Mouse (Mus musculus) regulatory T cell (primary cell): ENCODE data around the gene Pim2.
"Not testable (repeated sequence)": the region's sequence is repeated elsewhere in the genome, so short reads cannot be mapped to it uniquely, and the experiment has no call there.

ENCODE experiments used
- in situ Hi-C: fragments of 300-600 bp; cut with MboI, MseI; formaldehyde crosslinking; loops from one replicate; pipeline ENCODE4 v1.15.1; 2025; ENCODE audit warnings: high pct_unique_total_duplicates

The Pim2 gene

DNA sequence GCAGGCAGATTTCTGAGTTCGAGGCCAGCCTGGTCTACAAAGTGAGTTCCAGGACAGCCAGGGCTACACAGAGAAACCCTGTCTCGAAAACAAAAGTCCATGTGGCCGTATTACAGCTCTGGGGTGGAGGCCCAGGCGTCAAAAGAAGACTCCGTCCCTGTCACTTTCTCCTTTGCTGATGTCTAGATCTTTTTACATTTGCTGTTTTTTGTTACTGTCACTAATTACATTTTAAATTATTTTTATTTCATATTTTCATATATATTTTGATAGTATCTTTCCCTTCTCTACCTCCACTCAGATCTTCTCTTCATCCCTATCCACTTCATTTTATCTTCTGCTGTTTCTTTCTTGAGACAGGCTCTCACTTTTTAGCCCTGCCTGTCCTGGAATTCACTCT lies 29.7 kb downstream of the Pim2 start, which contains the start of gene Gm10491:
Gene Gm10491 (minus strand): TSS at position 101 of the 400 bp plus-strand sequence.
- in situ Hi-C loops: no loop called here

DNA sequence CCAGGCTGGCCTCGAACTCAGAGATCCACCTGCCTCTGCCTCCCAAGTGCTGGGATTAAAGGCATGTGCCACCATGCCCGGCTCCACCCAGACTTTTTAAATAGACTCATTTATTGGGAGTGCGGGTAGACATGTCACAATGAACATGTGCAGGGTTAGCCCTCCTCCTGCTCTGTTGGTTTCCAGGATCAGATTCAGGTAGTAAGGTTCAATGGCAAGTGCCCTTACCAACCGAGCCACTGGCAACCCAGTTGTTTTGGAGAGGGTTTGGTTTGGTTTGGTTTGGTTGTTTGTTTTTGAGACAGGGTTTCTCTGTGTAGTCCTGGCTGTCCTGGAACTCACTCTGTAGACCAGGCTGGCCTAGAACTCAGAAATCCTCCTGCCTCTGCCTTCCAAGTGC lies 31.2 kb downstream of the Pim2 start, which contains the start of gene Gm10490:
Gene Gm10490 (plus strand): TSS at position 301 of the 400 bp plus-strand sequence.
- in situ Hi-C loops: not testable (repeated sequence)

- in situ Hi-C loops: loop anchor here (5.0 kb wide), 1 partner anchor 112 kb away; no protein-coding TSS in a partner anchor
Measured at GRCm38 (mm10) chrX:7910473-7910872, 32.4 kb downstream of the Pim2 start.

DNA sequence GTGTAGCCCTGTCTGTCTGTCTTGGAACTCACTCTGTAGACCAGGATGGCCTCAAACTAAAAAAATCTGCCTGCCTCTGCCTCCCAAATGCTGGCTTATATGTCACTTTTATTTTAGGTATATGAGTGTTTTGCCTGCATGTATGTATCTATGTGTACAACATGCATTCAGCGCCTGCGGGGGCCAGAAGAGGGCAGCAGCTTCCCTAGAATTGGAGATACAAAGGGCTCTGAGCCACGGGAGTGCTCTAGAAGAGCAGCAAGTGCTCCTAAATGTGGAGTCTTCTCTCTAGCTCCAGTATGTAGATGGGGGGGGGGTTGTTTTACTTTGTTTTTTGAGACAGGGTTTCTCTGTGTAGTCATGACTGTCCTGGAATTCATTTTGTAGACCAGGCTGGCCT lies 37.6 kb downstream of the Pim2 start:
- in situ Hi-C loops: not testable (repeated sequence)

DNA sequence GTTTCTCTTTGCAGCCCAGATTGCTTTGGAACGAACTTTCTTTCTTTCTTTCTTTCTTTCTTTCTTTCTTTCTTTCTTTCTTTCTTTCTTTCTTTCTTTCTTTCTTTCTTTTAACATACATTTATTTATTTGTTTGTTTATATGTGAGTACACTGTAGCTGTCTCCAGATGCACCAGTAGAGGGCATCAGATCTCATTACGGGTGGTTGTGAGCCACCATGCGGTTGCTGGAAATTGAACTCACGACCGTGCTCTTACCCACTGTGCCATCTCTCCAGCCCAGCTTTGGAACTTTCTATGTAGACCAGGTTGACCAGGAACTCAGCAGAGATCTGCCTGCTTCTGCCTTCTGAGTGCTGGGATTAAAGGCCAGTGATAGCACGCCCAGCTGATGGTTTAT lies 39.9 kb downstream of the Pim2 start:
- in situ Hi-C loops: not testable (repeated sequence)

- in situ Hi-C loops: no loop called here
Measured at GRCm38 (mm10) chrX:7919601-7920383, 41.7 kb downstream of the Pim2 start, which contains the start of gene Pcsk1n. Gene Pcsk1n (plus strand): TSS chrX:7919822.

- in situ Hi-C loops: no loop called here
Measured at GRCm38 (mm10) chrX:7922032-7922431, 44.0 kb downstream of the Pim2 start.

GRCm38 (mm10) chrX:7926266-7926665 lies 48.2 kb downstream of the Pim2 start:
- in situ Hi-C loops: no loop called here

GRCm38 (mm10) chrX:7927116-7927515 lies 49.1 kb downstream of the Pim2 start:
- in situ Hi-C loops: no loop called here

- in situ Hi-C loops: no loop called here
Measured at GRCm38 (mm10) chrX:7928270-7928790, 50.3 kb downstream of the Pim2 start, which contains the start of gene Eras. Gene Eras (minus strand): TSS chrX:7928607.
